Mouse (Mus musculus) hindbrain, embryonic 16.5 days (tissue): ENCODE data around the gene Nup85. TPM values are rescaled to one million over a fixed set of nuclear protein-coding genes. Genes with fewer than 3 reads are reported as not detected.
"Not testable (repeated sequence)": the region's sequence is repeated elsewhere in the genome, so short reads cannot be mapped to it uniquely, and the experiment has no call there.

ENCODE experiments used
- ATAC-seq: fragments of 200-750 bp; cut with Nextera tagmentation; 2 replicates; pipeline ENCODE4 v1.8.0; 2017; ENCODE audit warnings: moderate TSS enrichment, moderate library complexity
- H3K27ac ChIP-seq: fragments of 300-500 bp; sonication (generic); 2 replicates; pipeline ENCODE4 v1.5.1; 2014; ENCODE audit warnings: low read depth, mild to moderate bottlenecking, control low read depth, low read length, moderate library complexity
- H3K27me3 ChIP-seq: fragments of 300-500 bp; sonication (generic); replicated peaks from 2 replicates; pipeline ENCODE4 v1.6.1; 2014; ENCODE audit warnings: low read length; ENCODE audit not compliant: control insufficient read depth, insufficient read depth
- H3K36me3 ChIP-seq: fragments of 300-500 bp; sonication (generic); 2 replicates; pipeline ENCODE4 v1.6.1; 2014; ENCODE audit warnings: mild to moderate bottlenecking, low read length, moderate library complexity, mixed read lengths; ENCODE audit not compliant: control insufficient read depth, insufficient read depth
- H3K4me1 ChIP-seq: fragments of 300-500 bp; sonication (generic); 2 replicates; pipeline ENCODE4 v1.6.1; 2014; ENCODE audit warnings: low read depth, low read length; ENCODE audit not compliant: control insufficient read depth, insufficient read depth
- H3K4me2 ChIP-seq: fragments of 300-500 bp; sonication (generic); 2 replicates; pipeline ENCODE4 v1.6.1; 2014; ENCODE audit warnings: mild to moderate bottlenecking, low read length, control low read depth, moderate library complexity
- H3K4me3 ChIP-seq: fragments of 300-500 bp; sonication (generic); 2 replicates; pipeline ENCODE4 v1.5.1; 2014; ENCODE audit warnings: mild to moderate bottlenecking, low read length, control low read depth, moderate library complexity
- H3K9ac ChIP-seq: fragments of 300-500 bp; sonication (generic); 2 replicates; pipeline ENCODE4 v1.6.1; 2014; ENCODE audit warnings: low read depth, mild to moderate bottlenecking, control low read depth, low read length, moderate library complexity
- H3K9me3 ChIP-seq: fragments of 300-500 bp; sonication (generic); 2 replicates; pipeline ENCODE4 v1.6.1; 2014; ENCODE audit warnings: mild to moderate bottlenecking, low read length, moderate library complexity; ENCODE audit not compliant: control insufficient read depth
- WGBS: fragments of 180-500 bp; shearing (Covaris S2); extraction: QIAGEN DNeasy Blood & Tissue Kit; methylation state at CpG from one replicate; pipeline ENCODE4 v1.1.7; 2014; 5-methylcytosine and 5-hydroxymethylcytosine counted together
- polyA plus RNA-seq: library from polyadenylated mRNA; unstranded; fragments of >200 nt; fragmentation: Nextera tagmentation; extraction: Ambion mirVana; gene quantifications from 2 replicates; pipeline ENCODE4 v1.2.1, GENCODE M21; 2015

Gene Nup85
- polyA plus RNA-seq, 1 experiment from 2014 or later: 97.5 TPM

- H3K4me2 ChIP-seq, H3K27me3 ChIP-seq, H3K9ac ChIP-seq, ATAC-seq, H3K4me1 ChIP-seq, H3K4me3 ChIP-seq, H3K9me3 ChIP-seq, H3K27ac ChIP-seq: not testable (repeated sequence)
- WGBS: 88% methylated on average over 3 of the region's 3 CpGs
- H3K36me3 ChIP-seq: peaks cover 37% of the 10 kb centered on the region
Observed at GRCm38 (mm10) chr11:115526446-115526845, 37.8 kb upstream of the Nup85 start.

GRCm38 (mm10) chr11:115534759-115535371 is 29.4 kb upstream of the Nup85 start:
- peaks cover 24% of the 10 kb centered on the region for H3K36me3 ChIP-seq
- H3K4me3 ChIP-seq: peak overlapping the region; percentile 84
- 6% methylated on average over 11 of the region's 11 CpGs for WGBS
- H3K9me3 ChIP-seq: no peaks in the 10 kb centered on the region
- ATAC-seq: no peak
- no peaks in the 10 kb centered on the region for H3K27me3 ChIP-seq
- peak overlapping the region; percentile 99 for H3K27ac ChIP-seq
- H3K9ac ChIP-seq: peak overlapping the region; percentile 86
- H3K4me1 ChIP-seq: peaks cover 13% of the 10 kb centered on the region
- peak overlapping the region; percentile 65 for H3K4me2 ChIP-seq

GRCm38 (mm10) chr11:115535401-115536037 is 28.7 kb upstream of the Nup85 start:
- peak overlapping the region; percentile 84 for H3K4me3 ChIP-seq
- peaks cover 19% of the 10 kb centered on the region for H3K36me3 ChIP-seq
- no peaks in the 10 kb centered on the region for H3K9me3 ChIP-seq
- peak overlapping the region; percentile 65 for H3K4me2 ChIP-seq
- ATAC-seq: peak; percentile 83
- WGBS: under 1% methylated on average over 51 of the region's 84 CpGs
- H3K9ac ChIP-seq: peak overlapping the region; percentile 86
- H3K27ac ChIP-seq: peak overlapping the region; percentile 99
- no peaks in the 10 kb centered on the region for H3K27me3 ChIP-seq
- H3K4me1 ChIP-seq: peaks cover 13% of the 10 kb centered on the region

- ATAC-seq: peak; percentile 92
- Histone ChIP-seq H3K4me2 (peak within 1 kb of the TSS; percentile 65), H3K27ac (peak within 1 kb of the TSS; percentile 99), H3K36me3 (peaks cover 17% of the 10 kb centered on the region), H3K9ac (peak within 1 kb of the TSS; percentile 86), H3K4me1 (peaks cover 13% of the 10 kb centered on the region), H3K4me3 (peak within 1 kb of the TSS; percentile 84), H3K9me3 (no peaks in the 10 kb centered on the region), H3K27me3 (no peaks in the 10 kb centered on the region)
- WGBS: 1% methylated on average over 47 of the region's 70 CpGs
Observed at GRCm38 (mm10) chr11:115536038-115536681, 28.1 kb upstream of the Nup85 start, which contains the start of gene Sumo2. Gene Sumo2, minus strand, starts transcription at chr11:115536276.

GRCm38 (mm10) chr11:115536856-115537568 is 27.2 kb upstream of the Nup85 start:
- peak overlapping the region; percentile 99 for H3K27ac ChIP-seq
- peak overlapping the region; percentile 57 for H3K9ac ChIP-seq
- H3K4me1 ChIP-seq: peaks cover 13% of the 10 kb centered on the region
- H3K36me3 ChIP-seq: peaks cover 11% of the 10 kb centered on the region
- WGBS: 74% methylated on average over 10 of the region's 10 CpGs
- no peak for ATAC-seq
- H3K27me3 ChIP-seq: no peaks in the 10 kb centered on the region
- H3K4me3 ChIP-seq: peak overlapping the region; percentile 84
- H3K9me3 ChIP-seq: no peaks in the 10 kb centered on the region
- peak overlapping the region; percentile 65 for H3K4me2 ChIP-seq

GRCm38 (mm10) chr11:115538045-115538444 is 26.2 kb upstream of the Nup85 start:
- no peak overlapping the region for H3K9ac ChIP-seq
- no peak overlapping the region for H3K27ac ChIP-seq
- WGBS: 65% methylated on average over 2 of the region's 2 CpGs
- H3K36me3 ChIP-seq: peaks cover 7% of the 10 kb centered on the region; the same call in 1 of the 2 replicates
- no peak overlapping the region for H3K4me3 ChIP-seq
- peaks cover 13% of the 10 kb centered on the region for H3K4me1 ChIP-seq
- ATAC-seq: no peak
- no peaks in the 10 kb centered on the region for H3K27me3 ChIP-seq
- no peaks in the 10 kb centered on the region for H3K9me3 ChIP-seq
- H3K4me2 ChIP-seq: no peak overlapping the region

GRCm38 (mm10) chr11:115543571-115543970 is 20.7 kb upstream of the Nup85 start:
- no peaks in the 10 kb centered on the region for H3K4me1 ChIP-seq
- H3K4me3 ChIP-seq: no peak overlapping the region
- H3K27ac ChIP-seq: no peak overlapping the region
- no peak overlapping the region for H3K4me2 ChIP-seq
- no peaks in the 10 kb centered on the region for H3K9me3 ChIP-seq
- H3K9ac ChIP-seq: no peak overlapping the region
- no peaks in the 10 kb centered on the region for H3K27me3 ChIP-seq
- no peak for ATAC-seq
- 88% methylated on average over 4 of the region's 4 CpGs for WGBS
- H3K36me3 ChIP-seq: no peaks in the 10 kb centered on the region

GRCm38 (mm10) chr11:115552783-115553182 is 11.5 kb upstream of the Nup85 start:
- no peak overlapping the region for H3K4me2 ChIP-seq
- no peaks in the 10 kb centered on the region for H3K27me3 ChIP-seq
- H3K27ac ChIP-seq: no peak overlapping the region
- no peak overlapping the region for H3K4me3 ChIP-seq
- ATAC-seq: no peak
- H3K9ac ChIP-seq: no peak overlapping the region
- H3K9me3 ChIP-seq: peaks cover 2% of the 10 kb centered on the region; the same call in 1 of the 2 replicates
- no peaks in the 10 kb centered on the region for H3K4me1 ChIP-seq
- H3K36me3 ChIP-seq: no peaks in the 10 kb centered on the region
- 57% methylated on average over 4 of the region's 4 CpGs for WGBS

GRCm38 (mm10) chr11:115555717-115556116 is 8.5 kb upstream of the Nup85 start:
- Histone ChIP-seq H3K9ac (no peak overlapping the region), H3K9me3 (no peaks in the 10 kb centered on the region), H3K27ac (no peak overlapping the region), H3K27me3 (no peaks in the 10 kb centered on the region), H3K4me2 (no peak overlapping the region), H3K4me1 (no peaks in the 10 kb centered on the region), H3K4me3 (no peak overlapping the region), H3K36me3 (no peaks in the 10 kb centered on the region)
- ATAC-seq: no peak
- 80% methylated on average over 17 of the region's 17 CpGs for WGBS
